Mouse (Mus musculus) myocyte (in vitro differentiated cells): ENCODE measurements at regions not wholly inside any gene's neighbourhood (a gene's known extent, or its start where the extent isn't known, plus 50 kb on each side); places are given as distances from the start of the nearest gene placed in this dataset.

Experiments
- H3K27me3 ChIP-seq: one replicate; pipeline ENCODE4 v1.6.1; 2011; ENCODE audit not compliant: control insufficient read depth, insufficient read depth, insufficient read length
- H3K36me3 ChIP-seq: one replicate; pipeline ENCODE4 v1.6.1; 2011; ENCODE audit not compliant: control insufficient read depth, insufficient read depth
- H3K4me2 ChIP-seq: one replicate; pipeline ENCODE4 v1.6.1; 2011; ENCODE audit warnings: low read depth, control low read depth
- H3K4me3 ChIP-seq: one replicate; pipeline ENCODE4 v1.5.1; 2011; ENCODE audit warnings: mild to moderate bottlenecking, control low read depth, moderate library complexity
- H3K79me2 ChIP-seq: one replicate; pipeline ENCODE4 v1.6.1; 2011; ENCODE audit not compliant: control insufficient read depth, insufficient read depth
- H3ac ChIP-seq: one replicate; pipeline ENCODE4 v1.6.1; 2011; ENCODE audit not compliant: control insufficient read depth, insufficient read length
- CEBPB ChIP-seq: IDR thresholded peaks from 2 replicates; pipeline ENCODE4 v1.6.1; 2011; ENCODE audit warnings: mild to moderate bottlenecking, moderate library complexity; ENCODE audit not compliant: poor library complexity, insufficient read depth, severe bottlenecking
- E2F4 ChIP-seq: IDR thresholded peaks from one replicate; pipeline ENCODE4 v1.6.1; 2011; ENCODE audit warnings: mild to moderate bottlenecking, control low read depth, moderate library complexity; ENCODE audit not compliant: insufficient read depth
- MAX ChIP-seq: IDR thresholded peaks from one replicate; pipeline ENCODE4 v1.6.1; 2011; ENCODE audit warnings: low read depth, mild to moderate bottlenecking, control low read depth
- MYOD1 ChIP-seq, 3 experiments: IDR thresholded peaks; one replicate each; pipeline ENCODE4 v1.6.1; 2011; ENCODE audit warnings: control low read depth in 2 of 3, low read depth in 2 of 3, mild to moderate bottlenecking in 2 of 3, moderate library complexity in 1 of 3; ENCODE audit not compliant: insufficient read length in 2 of 3, control insufficient read depth in 1 of 3
- MYOG ChIP-seq, 3 experiments: IDR thresholded peaks; one replicate each; pipeline ENCODE4 v1.6.1; 2011; ENCODE audit warnings: control low read depth in 2 of 3, low read depth in 2 of 3, mild to moderate bottlenecking in 2 of 3; ENCODE audit not compliant: insufficient read length in 2 of 3, control insufficient read depth in 1 of 3, insufficient read depth in 1 of 3
- POLR2A ChIP-seq: IDR thresholded peaks from one replicate; pipeline ENCODE4 v1.6.1; 2011; ENCODE audit warnings: low read depth, mild to moderate bottlenecking, control low read depth, moderate library complexity; ENCODE audit not compliant: insufficient read length
- POLR2AphosphoS2 ChIP-seq: IDR thresholded peaks from one replicate; pipeline ENCODE4 v1.6.1; 2011; ENCODE audit warnings: low read depth, control low read depth; ENCODE audit not compliant: insufficient read length
- REST ChIP-seq: IDR thresholded peaks from one replicate; pipeline ENCODE4 v1.6.1; 2011; ENCODE audit warnings: mild to moderate bottlenecking, control low read depth, moderate library complexity; ENCODE audit not compliant: insufficient read depth, insufficient read length
- SRF ChIP-seq: IDR thresholded peaks from one replicate; pipeline ENCODE4 v1.6.1; 2011; ENCODE audit warnings: low read depth; ENCODE audit not compliant: control insufficient read depth, insufficient read length
- TCF12 ChIP-seq: IDR thresholded peaks from one replicate; pipeline ENCODE4 v1.6.1; 2011; ENCODE audit warnings: mild to moderate bottlenecking, control low read depth; ENCODE audit not compliant: poor library complexity, insufficient read depth, severe bottlenecking
- TCF3 ChIP-seq: IDR thresholded peaks from one replicate; pipeline ENCODE4 v1.6.1; 2011; ENCODE audit warnings: low read depth, control low read depth; ENCODE audit not compliant: insufficient read length
- USF1 ChIP-seq: IDR thresholded peaks from one replicate; pipeline ENCODE4 v1.6.1; 2011; ENCODE audit warnings: low read depth, mild to moderate bottlenecking, control low read depth, moderate library complexity

DNA sequence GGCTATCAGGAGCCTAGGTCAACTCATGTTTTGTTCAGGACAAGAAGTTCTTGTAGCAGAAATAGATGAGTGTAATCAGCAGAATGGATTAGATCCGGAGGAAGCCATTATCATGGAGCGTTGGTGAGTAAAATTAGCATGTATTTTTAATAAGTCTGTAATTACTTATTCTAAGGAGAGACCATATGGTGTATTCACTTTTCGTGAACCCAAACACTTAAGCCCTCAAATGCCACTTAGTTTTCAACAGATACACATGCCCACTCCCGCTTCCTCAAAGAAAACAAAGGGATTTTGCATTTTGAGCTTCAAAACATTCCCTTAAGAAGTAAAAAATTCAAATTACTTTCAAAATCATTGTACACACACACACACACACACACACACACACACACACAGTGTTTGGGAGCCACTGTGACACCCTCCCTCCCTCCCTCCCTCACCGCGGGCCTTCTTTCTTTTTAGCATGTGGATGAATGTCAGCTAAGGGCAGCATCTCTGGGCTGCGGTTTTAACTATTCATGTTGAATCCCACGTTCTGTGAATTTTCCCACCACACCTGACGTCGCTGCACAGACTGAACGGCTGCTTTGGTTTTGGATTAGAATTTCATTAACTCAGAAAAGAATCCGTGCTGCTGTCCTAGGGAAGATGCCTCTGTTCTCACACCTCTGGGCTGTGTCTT, 217.4 kb downstream of the Cd83 start:
- Histone ChIP-seq H3K27me3 (no peaks in the 10 kb centered on the region), H3K36me3 (no peaks in the 10 kb centered on the region), H3K4me2 (no peak overlapping the region), H3K4me3 (no peak overlapping the region), H3ac (no peak overlapping the region), H3K79me2 (no peaks in the 10 kb centered on the region)
- TF ChIP-seq USF1 (no peak), CEBPB (no peak), SRF (no peak), TCF3 (no peak), MAX (no peak), MYOG (IDR thresholded peaks at IDR 0.05; ENCODE audit: control insufficient read depth in 1 of 3, insufficient read depth in 1 of 3, insufficient read length in 2 of 3, low read depth in 2 of 3) (no peak), REST (no peak), TCF12 (no peak), POLR2AphosphoS2 (no peak), MYOD1 (IDR thresholded peaks at IDR 0.05; ENCODE audit: control insufficient read depth in 1 of 3, insufficient read length in 2 of 3, low read depth in 2 of 3) (no peak), E2F4 (no peak), POLR2A (no peak)

DNA sequence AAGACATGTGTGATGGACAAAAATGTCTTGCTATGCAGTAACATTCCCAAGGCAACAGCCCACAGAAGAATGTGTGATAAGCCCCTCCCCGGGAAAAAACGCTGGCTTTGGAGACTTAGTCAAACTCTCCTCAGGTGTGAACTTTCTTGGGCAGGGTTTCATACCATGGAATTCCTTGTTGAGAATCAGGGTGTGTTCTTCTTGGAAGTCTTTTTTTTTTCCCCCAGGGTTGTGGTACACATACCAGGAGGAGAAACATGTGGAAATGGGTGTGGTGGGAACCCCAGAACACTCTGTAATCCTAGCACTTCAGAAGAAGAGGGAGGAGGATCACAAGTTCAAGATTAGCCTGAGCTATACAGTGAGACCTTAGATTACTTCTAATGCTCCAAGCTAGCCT, 228.3 kb downstream of the Cd83 start:
- Histone ChIP-seq H3K36me3 (no peaks in the 10 kb centered on the region), H3K4me3 (no peak overlapping the region), H3K79me2 (no peaks in the 10 kb centered on the region), H3K27me3 (no peaks in the 10 kb centered on the region), H3K4me2 (no peak overlapping the region), H3ac (no peak overlapping the region)
- TF ChIP-seq POLR2A (no peak), MAX (no peak), CEBPB (no peak), REST (no peak), TCF3 (no peak), SRF (no peak), POLR2AphosphoS2 (no peak), TCF12 (no peak), USF1 (no peak), MYOG (IDR thresholded peaks at IDR 0.05; ENCODE audit: control insufficient read depth in 1 of 3, insufficient read depth in 1 of 3, insufficient read length in 2 of 3, low read depth in 2 of 3) (no peak)

DNA sequence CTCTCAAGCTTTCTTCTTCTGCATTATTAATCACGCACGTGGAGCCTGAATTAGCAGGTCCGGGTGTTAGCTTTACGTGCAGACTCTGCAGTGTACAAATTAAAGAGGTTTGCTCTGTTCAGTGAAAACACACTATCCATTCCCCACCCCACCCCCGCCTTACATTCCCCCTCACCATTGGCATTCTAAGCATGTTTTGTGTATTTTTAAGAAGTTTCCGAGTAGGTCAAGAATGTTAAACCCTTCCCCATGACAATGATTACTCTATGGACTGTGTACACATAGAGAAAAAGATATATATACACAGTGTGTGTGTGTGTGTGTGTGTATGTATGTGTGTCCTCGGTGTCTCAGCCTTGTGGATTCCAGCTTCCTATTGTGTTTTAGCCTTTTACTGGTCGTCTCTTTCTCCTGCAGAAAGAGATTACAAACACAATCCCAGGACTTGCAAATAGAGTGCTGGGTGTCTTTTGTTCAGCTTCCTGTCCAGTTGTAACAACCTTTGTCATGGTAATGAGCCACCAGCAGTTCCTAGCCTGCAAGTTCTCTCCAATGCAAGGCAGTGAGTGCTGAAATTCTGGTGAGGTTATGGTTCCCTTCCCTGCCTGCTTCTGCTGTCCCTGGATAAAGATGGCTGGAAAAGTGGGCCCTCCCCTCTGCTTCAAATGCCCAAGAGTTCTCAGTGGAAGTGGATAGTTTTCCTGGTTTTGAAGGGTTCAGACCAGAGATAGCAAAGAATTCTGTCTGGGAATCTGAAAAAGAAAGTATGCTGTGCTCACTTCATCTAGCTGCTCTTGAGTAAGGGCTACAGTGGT, 234.1 kb downstream of the Cd83 start:
- Histone ChIP-seq H3ac (no peak overlapping the region), H3K4me2 (no peak overlapping the region), H3K4me3 (no peak overlapping the region), H3K27me3 (no peaks in the 10 kb centered on the region), H3K36me3 (no peaks in the 10 kb centered on the region), H3K79me2 (no peaks in the 10 kb centered on the region)
- TF ChIP-seq SRF: no peak
- TF ChIP-seq POLR2AphosphoS2: no peak
- no peak for TF ChIP-seq TCF12
- no peak for TF ChIP-seq REST
- no peak for TF ChIP-seq TCF3
- no peak for TF ChIP-seq MAX
- no peak for TF ChIP-seq MYOG (IDR thresholded peaks at IDR 0.05; ENCODE audit: control insufficient read depth in 1 of 3, insufficient read depth in 1 of 3, insufficient read length in 2 of 3, low read depth in 2 of 3)
- no peak for TF ChIP-seq POLR2A
- no peak for TF ChIP-seq E2F4
- no peak for TF ChIP-seq MYOD1 (IDR thresholded peaks at IDR 0.05; ENCODE audit: control insufficient read depth in 1 of 3, insufficient read length in 2 of 3, low read depth in 2 of 3)
- TF ChIP-seq USF1: no peak
- no peak for TF ChIP-seq CEBPB

DNA sequence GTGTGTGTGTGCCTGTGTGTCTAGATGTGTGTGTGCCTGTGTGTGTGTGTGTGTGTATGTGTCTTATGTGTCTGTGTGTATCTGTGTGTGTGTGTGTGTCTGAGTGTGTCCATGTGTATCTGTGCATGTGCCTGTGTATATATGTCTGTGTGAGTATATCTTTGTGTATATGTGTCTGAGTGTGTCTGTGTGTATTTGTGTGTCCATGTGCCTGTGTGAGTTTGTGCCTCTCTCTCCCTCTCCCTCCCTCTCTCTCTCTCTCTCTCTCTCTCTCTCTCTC, 234.7 kb downstream of the Cd83 start:
- Histone ChIP-seq H3K36me3 (no peaks in the 10 kb centered on the region), H3ac (no peak overlapping the region), H3K4me2 (no peak overlapping the region), H3K79me2 (no peaks in the 10 kb centered on the region), H3K27me3 (no peaks in the 10 kb centered on the region), H3K4me3 (no peak overlapping the region)
- TF ChIP-seq TCF3 (no peak), MYOG (IDR thresholded peaks at IDR 0.05; ENCODE audit: control insufficient read depth in 1 of 3, insufficient read depth in 1 of 3, insufficient read length in 2 of 3, low read depth in 2 of 3) (no peak), TCF12 (no peak), MYOD1 (IDR thresholded peaks at IDR 0.05; ENCODE audit: control insufficient read depth in 1 of 3, insufficient read length in 2 of 3, low read depth in 2 of 3) (no peak), USF1 (no peak), CEBPB (no peak), REST (no peak), SRF (no peak), E2F4 (no peak), POLR2AphosphoS2 (no peak), MAX (no peak), POLR2A (no peak)
